Mouse (Mus musculus): Measurements from ENCODE around the gene B3gnt9. TPM values are rescaled to one million over a fixed set of nuclear protein-coding genes. Genes with fewer than 3 reads are reported as not detected.
"Not testable (repeated sequence)": the region's sequence is repeated elsewhere in the genome, so short reads cannot be mapped to it uniquely, and the experiment has no call there.

Gene B3gnt9
- polyA plus RNA-seq, 1 experiment from 2014 or later = 6.5 TPM

DNA sequence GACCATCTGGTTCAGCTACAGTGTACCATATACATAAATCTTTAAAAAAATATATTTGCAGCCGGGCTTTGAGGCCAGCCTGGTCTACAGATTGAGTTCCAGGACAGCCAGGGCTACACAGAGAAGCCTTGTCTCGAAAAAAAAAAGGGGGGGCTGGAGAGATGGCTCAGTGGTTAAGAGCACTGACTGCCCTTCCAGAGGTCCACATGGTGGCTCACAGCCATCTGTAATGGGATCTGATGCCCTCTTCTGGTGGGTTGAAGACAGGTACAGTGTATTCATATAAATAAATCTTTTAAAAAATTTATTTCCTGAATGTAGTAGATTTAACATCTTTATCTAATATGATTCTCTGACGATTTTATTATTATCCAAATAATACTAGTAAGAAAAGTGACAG is 36.8 kb upstream of the B3gnt9 start:
- ATAC-seq (ENCODE audit: low FRiP score, low read depth); H3K9me3 ChIP-seq; H3K27ac ChIP-seq; H3K4me3 ChIP-seq; H3K4me2 ChIP-seq (replicated peaks); H3K9ac ChIP-seq; H3K36me3 ChIP-seq: not testable (repeated sequence)
- Histone ChIP-seq H3K27me3 (replicated peaks) (peaks cover 18% of the 10 kb centered on the region), H3K4me1 (peaks cover 26% of the 10 kb centered on the region)
- WGBS = 69% methylated on average over 3 of the region's 3 CpGs

DNA sequence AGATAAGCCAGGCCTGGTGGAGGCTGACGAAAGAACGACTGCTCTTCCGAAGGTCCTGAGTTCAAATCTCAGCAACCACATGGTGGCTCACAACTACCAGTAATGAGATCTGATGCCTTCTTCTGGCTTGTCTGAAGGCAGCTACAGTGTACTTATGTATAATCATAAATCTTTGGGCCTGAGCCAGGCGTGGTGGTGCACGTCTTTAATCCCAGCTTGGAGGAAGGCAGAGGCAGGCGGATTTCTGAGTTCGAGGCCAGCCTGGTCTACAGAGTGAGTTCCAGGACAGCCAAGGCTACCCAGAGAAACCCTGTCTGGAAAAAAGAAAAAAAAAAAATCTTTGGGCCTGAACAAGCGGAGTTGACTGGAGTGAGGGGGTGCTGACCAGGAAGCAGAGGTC is 36.4 kb upstream of the B3gnt9 start:
- Histone ChIP-seq H3K4me1 (peaks cover 30% of the 10 kb centered on the region), H3K27me3 (replicated peaks) (peaks cover 18% of the 10 kb centered on the region)
- not testable (repeated sequence) for H3K27ac ChIP-seq; H3K36me3 ChIP-seq; ATAC-seq (ENCODE audit: low FRiP score, low read depth); H3K9ac ChIP-seq; H3K4me3 ChIP-seq; H3K4me2 ChIP-seq (replicated peaks); H3K9me3 ChIP-seq
- 88% methylated on average over 8 of the region's 8 CpGs for WGBS

DNA sequence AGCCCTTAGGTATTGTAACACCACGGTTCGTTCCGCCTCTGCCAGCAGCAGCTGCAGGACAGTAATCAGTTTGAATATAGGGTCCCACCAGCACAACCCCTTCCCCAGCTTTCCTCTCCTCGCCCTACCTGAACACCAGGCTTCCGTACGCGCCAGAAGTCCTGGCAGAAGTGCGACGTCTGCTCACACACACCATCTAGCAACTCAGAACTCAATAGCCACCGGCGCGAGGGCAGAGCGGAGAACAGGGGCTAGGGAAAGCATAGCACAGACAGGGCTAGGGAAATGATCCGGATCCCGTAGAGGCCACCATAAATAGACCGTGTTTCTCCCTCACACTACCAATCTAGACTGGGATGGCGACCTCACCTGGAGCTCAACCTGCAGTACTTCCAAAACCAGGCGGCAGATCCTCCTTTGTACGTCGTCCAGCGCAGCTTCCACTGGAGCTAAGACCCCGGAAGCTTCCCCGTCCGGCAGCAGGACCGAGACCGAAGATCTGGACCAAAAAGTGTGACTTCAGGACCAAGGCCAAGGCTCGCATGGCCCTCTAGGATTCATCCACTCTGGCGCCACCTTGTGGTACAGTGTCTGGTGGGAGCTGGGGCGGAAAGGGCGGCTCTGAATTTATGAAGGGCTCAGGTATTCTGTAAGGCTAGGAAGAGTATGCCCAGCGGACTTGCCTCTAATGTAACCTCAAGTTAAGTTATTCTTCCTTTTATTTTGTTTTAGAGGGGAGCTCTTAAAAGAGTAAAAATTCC is 35.8 kb upstream of the B3gnt9 start:
- no peaks in the 10 kb centered on the region for H3K9me3 ChIP-seq
- peak overlapping the region; percentile 41; the same call in 1 of the 2 replicates for H3K9ac ChIP-seq
- no peak for ATAC-seq (ENCODE audit: low FRiP score, low read depth)
- H3K36me3 ChIP-seq = peaks cover under 1% of the 10 kb centered on the region; the same call in 1 of the 2 replicates
- H3K27ac ChIP-seq = no peak overlapping the region
- peaks cover 33% of the 10 kb centered on the region for H3K4me1 ChIP-seq
- H3K4me3 ChIP-seq = peak overlapping the region; percentile 42
- WGBS = 7% methylated on average over 31 of the region's 31 CpGs
- peak overlapping the region; percentile 80 for H3K4me2 ChIP-seq (replicated peaks)
- peaks cover 18% of the 10 kb centered on the region for H3K27me3 ChIP-seq (replicated peaks)

DNA sequence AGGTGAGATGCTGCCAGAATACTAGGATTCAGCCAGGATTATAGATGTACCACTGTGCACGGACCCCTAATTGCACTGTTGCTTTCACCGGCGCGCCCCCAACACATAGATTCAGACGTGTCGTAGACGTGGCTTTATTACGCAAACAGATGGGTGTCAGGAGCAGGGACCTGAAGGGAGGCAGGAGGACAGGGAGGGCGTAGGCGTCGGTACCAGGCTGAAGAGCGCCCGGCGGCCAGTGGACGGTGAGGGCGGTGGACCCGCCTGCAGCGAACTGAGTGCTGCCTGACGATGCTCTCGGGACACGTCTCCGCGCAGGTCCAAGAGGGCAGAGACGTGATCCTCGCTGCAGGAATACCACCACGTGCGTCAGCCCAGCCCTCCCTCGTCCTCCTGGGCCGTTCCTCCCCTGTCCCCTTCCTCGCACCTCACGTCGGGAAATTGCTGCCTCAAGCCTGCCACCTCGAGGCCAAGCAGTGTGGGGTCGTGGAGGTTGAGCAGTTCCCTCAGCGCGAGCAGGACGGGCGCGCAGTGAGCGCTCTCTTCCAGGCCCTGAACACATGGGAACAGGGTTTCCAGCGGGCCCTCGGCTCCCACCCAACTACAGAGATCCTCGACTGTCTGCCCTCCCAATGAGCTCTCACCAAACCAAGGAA is 35.0 kb upstream of the B3gnt9 start, which contains the start of gene 4931428F04Rik:
Gene 4931428F04Rik (minus strand): TSS at position 60 of the 656 bp plus-strand sequence.
- peaks cover 9% of the 10 kb centered on the region; the same call in 1 of the 2 replicates for H3K36me3 ChIP-seq
- peak within 1 kb of the TSS; percentile 80 for H3K4me2 ChIP-seq (replicated peaks)
- peak; percentile 33 for ATAC-seq (ENCODE audit: low FRiP score, low read depth)
- H3K9me3 ChIP-seq = no peaks in the 10 kb centered on the region
- peaks cover 15% of the 10 kb centered on the region for H3K27me3 ChIP-seq (replicated peaks)
- 2% methylated on average over 43 of the region's 43 CpGs for WGBS
- peak within 1 kb of the TSS; percentile 41 for H3K9ac ChIP-seq
- peak within 1 kb of the TSS; percentile 42 for H3K4me3 ChIP-seq
- peaks cover 36% of the 10 kb centered on the region for H3K4me1 ChIP-seq
- peak within 1 kb of the TSS; percentile 43 for H3K27ac ChIP-seq

DNA sequence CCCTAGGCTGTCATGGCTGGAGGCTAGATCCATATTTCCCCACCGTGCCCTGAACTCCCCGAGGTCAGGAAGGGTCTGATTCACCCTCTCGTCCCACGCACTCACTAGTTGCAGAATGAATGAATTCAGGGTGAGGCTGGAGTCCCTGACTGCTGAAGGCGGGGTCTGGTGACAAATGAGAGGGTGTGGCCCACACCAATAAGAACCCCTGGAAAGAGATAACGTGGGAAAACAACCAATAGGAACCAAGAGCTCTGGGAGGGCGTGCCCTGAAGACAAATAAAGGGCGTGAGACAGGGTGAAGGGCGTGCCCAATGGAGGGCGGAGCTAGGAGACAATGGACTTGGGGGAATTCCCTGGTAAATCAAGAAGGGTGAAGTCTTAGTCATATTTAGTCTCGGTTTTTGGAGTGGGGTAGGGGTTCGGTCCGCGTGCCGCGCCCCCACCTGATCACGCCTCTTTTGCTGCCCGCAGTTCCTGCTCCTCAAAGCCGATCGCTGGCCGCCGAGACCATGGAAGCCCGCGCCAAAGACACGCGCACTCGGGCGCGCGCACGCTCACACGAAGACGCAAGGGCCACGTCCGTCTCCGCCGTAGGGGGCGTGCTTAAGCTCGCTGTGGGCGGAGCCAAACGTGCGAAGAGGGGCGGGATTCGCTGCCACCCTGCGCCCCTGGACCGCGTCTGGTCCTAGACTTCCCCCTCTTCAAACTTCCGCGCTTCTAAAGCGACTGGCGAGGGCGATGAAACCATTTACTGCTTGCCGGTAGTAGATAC is 34.2 kb upstream of the B3gnt9 start:
- Histone ChIP-seq H3K27ac (peak overlapping the region; percentile 43), H3K9me3 (no peaks in the 10 kb centered on the region), H3K4me3 (peak overlapping the region; percentile 42), H3K36me3 (peaks cover 15% of the 10 kb centered on the region; the same call in 1 of the 2 replicates), H3K9ac (peak overlapping the region; percentile 41), H3K4me2 (replicated peaks) (peak overlapping the region; percentile 80), H3K4me1 (peaks cover 36% of the 10 kb centered on the region), H3K27me3 (replicated peaks) (peaks cover 15% of the 10 kb centered on the region)
- WGBS = under 1% methylated on average over 53 of the region's 53 CpGs
- ATAC-seq (ENCODE audit: low FRiP score, low read depth) = peak; percentile 94

DNA sequence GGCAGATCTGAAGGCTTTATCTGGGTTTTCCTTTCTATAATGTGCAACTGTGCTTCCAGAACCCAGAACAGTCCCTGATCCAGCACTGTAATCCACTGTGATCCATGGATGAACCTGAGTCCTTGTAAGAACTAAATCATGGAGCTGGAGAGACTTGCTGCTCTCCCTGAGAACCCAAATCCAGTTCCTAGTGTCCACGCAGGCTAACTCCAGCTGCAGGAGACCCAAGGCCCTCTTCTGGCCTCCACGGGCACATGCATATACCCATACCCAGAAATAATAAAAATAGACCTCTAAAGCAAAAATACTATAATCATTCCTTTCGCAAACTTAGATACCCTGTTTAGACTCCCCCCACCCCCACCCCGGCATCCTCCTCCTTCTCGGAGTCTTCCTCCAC is 33.3 kb upstream of the B3gnt9 start:
- Histone ChIP-seq H3K4me2 (replicated peaks) (peak overlapping the region; percentile 80), H3K27ac (no peak overlapping the region), H3K36me3 (peaks cover 20% of the 10 kb centered on the region), H3K4me3 (peak overlapping the region; percentile 42), H3K4me1 (peaks cover 36% of the 10 kb centered on the region), H3K27me3 (replicated peaks) (peaks cover 15% of the 10 kb centered on the region), H3K9ac (peak overlapping the region; percentile 41; the same call in 1 of the 2 replicates), H3K9me3 (no peaks in the 10 kb centered on the region)
- ATAC-seq (ENCODE audit: low FRiP score, low read depth) = no peak
- 88% methylated on average over 5 of the region's 5 CpGs for WGBS

DNA sequence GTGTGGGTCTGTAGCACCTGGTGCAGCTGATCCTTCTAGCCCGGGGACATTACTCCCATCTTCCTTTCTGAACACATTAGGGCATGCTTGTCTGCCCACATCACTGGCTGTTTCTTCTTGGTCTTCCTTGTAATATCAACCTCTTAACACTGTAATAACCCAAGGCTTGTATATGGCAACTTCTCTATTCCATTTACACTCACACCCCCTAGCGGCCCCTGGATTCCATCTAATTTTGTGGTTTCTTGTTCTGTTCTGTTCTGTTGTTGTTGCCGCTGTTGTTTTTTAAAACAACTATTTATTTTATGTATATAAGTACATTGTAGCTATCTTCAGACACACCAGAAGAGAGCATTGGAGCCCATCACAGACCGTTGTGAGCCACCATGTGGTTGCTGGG is 32.0 kb upstream of the B3gnt9 start:
- no peak overlapping the region for H3K27ac ChIP-seq
- H3K4me3 ChIP-seq = no peak overlapping the region
- H3K4me2 ChIP-seq (replicated peaks) = peak overlapping the region; percentile 80
- H3K4me1 ChIP-seq = peaks cover 36% of the 10 kb centered on the region
- WGBS = 89% methylated on average over 4 of the region's 4 CpGs
- peaks cover 32% of the 10 kb centered on the region for H3K36me3 ChIP-seq
- no peak for ATAC-seq (ENCODE audit: low FRiP score, low read depth)
- no peak overlapping the region for H3K9ac ChIP-seq
- no peaks in the 10 kb centered on the region for H3K9me3 ChIP-seq
- H3K27me3 ChIP-seq (replicated peaks) = peaks cover 19% of the 10 kb centered on the region

DNA sequence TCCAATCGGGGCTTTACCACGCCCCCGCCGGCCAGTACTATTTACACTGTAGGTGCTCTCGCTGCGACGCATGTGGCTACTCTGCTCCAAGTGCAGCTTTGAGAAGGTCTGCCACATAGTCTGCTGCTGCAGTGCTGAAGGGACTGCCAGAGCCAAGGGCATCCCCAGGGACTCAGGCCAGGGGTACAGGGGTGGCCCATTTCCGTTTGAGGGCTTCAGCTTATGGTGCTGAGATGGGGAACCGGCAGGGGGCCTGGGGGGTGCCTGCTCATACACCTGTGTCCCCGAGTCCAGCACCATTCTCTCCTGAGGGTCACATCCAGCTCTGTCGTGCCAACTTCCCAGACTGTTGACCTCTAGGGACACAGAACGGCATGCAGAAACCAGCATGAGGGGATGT is 30.6 kb upstream of the B3gnt9 start:
- H3K9ac ChIP-seq = no peak overlapping the region
- WGBS = 43% methylated on average over 12 of the region's 12 CpGs
- peak overlapping the region; percentile 80; the same call in 1 of the 2 replicates for H3K4me2 ChIP-seq (replicated peaks)
- peaks cover 41% of the 10 kb centered on the region for H3K36me3 ChIP-seq
- H3K9me3 ChIP-seq = no peaks in the 10 kb centered on the region
- peaks cover 32% of the 10 kb centered on the region for H3K4me1 ChIP-seq
- H3K27me3 ChIP-seq (replicated peaks) = peaks cover 23% of the 10 kb centered on the region
- no peak for ATAC-seq (ENCODE audit: low FRiP score, low read depth)
- no peak overlapping the region for H3K27ac ChIP-seq
- H3K4me3 ChIP-seq = no peak overlapping the region

DNA sequence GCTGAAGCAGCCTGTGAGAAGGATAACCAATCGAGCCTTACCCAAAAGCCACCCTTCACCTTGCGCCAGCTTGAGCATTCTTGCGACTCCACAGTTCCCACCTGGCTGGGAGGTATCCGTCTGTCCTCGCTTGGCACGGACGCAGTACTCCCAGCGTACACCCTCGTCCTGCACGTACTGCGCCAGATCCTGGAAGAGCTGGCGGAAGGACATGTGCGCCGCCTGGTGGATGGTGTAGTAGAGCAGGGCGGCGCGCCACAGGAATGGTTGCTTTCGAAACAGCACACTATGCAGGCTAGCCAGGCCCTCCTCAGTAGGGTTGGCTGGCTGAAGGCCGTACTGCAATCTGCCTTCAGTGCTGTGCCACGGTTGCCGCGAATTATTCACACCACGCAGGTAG is 28.1 kb upstream of the B3gnt9 start:
- peak; percentile 37; the same call in 1 of the 2 replicates for ATAC-seq (ENCODE audit: low FRiP score, low read depth)
- H3K4me3 ChIP-seq = no peak overlapping the region
- H3K4me1 ChIP-seq = peaks cover 17% of the 10 kb centered on the region
- H3K36me3 ChIP-seq = peaks cover 48% of the 10 kb centered on the region
- H3K9ac ChIP-seq = no peak overlapping the region
- no peaks in the 10 kb centered on the region for H3K9me3 ChIP-seq
- H3K4me2 ChIP-seq (replicated peaks) = no peak overlapping the region
- peaks cover 41% of the 10 kb centered on the region for H3K27me3 ChIP-seq (replicated peaks)
- 21% methylated on average over 23 of the region's 23 CpGs for WGBS
- no peak overlapping the region for H3K27ac ChIP-seq

DNA sequence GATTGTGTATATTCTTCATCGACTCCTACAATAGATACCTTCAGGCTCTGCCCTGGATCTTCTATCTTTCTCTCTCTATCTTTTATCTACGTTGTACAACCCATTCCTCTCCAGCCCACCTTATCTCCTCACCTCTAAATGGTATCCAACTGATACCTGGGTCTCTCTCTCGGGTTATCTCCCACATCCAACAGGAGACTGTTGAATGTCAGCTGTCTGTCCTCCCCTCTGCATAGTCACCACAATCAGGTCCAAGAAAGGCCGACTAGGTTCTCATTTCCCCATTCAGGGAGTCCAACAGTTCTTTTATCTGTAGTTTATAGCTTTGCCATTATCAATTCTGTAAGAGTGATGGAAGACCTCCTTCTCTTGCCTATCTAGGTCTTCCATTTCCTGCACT is 27.3 kb upstream of the B3gnt9 start:
- H3K9me3 ChIP-seq = no peaks in the 10 kb centered on the region
- H3K4me3 ChIP-seq = no peak overlapping the region
- H3K4me2 ChIP-seq (replicated peaks) = no peak overlapping the region
- H3K4me1 ChIP-seq = peaks cover 16% of the 10 kb centered on the region
- WGBS = 86% methylated on average over 4 of the region's 4 CpGs
- no peak overlapping the region for H3K9ac ChIP-seq
- no peak overlapping the region for H3K27ac ChIP-seq
- peaks cover 49% of the 10 kb centered on the region for H3K27me3 ChIP-seq (replicated peaks)
- H3K36me3 ChIP-seq = peaks cover 48% of the 10 kb centered on the region
- ATAC-seq (ENCODE audit: low FRiP score, low read depth) = no peak

DNA sequence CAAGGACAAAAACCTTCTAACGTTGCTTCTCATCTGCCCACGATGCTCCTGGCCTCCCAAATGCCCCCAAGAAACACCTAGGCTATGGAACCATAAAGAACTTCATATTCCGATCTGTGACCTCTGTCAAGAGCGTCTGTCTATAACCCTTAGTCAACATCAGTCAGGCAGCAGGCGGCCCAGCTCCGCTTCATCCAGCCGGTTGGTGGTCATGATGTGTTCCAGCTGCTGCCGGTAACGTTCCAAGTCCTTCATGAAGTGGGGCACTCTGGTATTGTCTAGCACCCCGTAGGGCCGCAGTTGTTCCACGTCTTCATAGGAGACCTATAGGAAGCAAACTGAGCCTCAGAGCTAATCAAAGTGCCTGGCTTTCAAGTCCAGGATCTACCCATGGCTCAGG is 26.9 kb upstream of the B3gnt9 start:
- 88% methylated on average over 12 of the region's 12 CpGs for WGBS
- no peak for ATAC-seq (ENCODE audit: low FRiP score, low read depth)
- no peak overlapping the region for H3K27ac ChIP-seq

DNA sequence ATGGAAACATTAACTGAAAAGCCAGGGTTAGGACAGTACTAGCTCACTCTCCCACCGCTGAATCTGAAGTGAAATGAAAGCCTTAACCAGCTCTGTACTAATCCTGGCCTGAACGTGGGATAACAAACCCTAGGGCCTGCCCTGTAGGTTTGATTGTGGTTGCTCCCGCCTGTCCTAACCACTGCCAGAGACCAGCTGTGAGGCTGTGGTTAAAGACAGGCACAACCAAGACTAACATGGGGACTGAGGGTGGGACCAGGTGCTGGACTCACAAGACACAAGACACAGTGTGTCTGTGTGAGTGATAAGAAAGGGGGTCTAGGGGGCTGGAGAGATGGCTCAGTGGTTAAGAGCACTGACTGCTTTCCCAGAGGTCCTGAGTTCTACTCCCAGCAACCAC is 25.6 kb upstream of the B3gnt9 start:
- Histone ChIP-seq H3K27ac (no peak overlapping the region), H3K9me3 (no peaks in the 10 kb centered on the region), H3K4me3 (no peak overlapping the region), H3K27me3 (replicated peaks) (peaks cover 66% of the 10 kb centered on the region), H3K4me1 (peaks cover 19% of the 10 kb centered on the region), H3K36me3 (peaks cover 45% of the 10 kb centered on the region), H3K4me2 (replicated peaks) (no peak overlapping the region), H3K9ac (no peak overlapping the region)
- ATAC-seq (ENCODE audit: low FRiP score, low read depth) = no peak
- 68% methylated on average over 3 of the region's 3 CpGs for WGBS

More for the DNA sequence above, 26.9 kb upstream of the B3gnt9 start:
- Histone ChIP-seq H3K27me3 (replicated peaks) (peaks cover 53% of the 10 kb centered on the region), H3K9ac (no peak overlapping the region), H3K36me3 (peaks cover 48% of the 10 kb centered on the region), H3K9me3 (no peaks in the 10 kb centered on the region), H3K4me1 (peaks cover 14% of the 10 kb centered on the region), H3K4me2 (replicated peaks) (no peak overlapping the region), H3K4me3 (no peak overlapping the region)
